7 mouse cellular contexts compared by ENCODE assay signal in genomic region chr1:132316625-132316994, GRCm38 (mm10). TPM values are rescaled to one million over a fixed set of nuclear protein-coding genes. Genes with fewer than 3 reads are reported as not detected.
DNase-seq lines count a peak whose midpoint lies in the region; ATAC-seq and TF ChIP-seq lines count a peak whose summit lies in the region.

No protein-coding gene starts in this region.

- peak overlapping the region; percentile 54 for H3K4me3 ChIP-seq in thymus, adult 2 months (ENCODE audit: control insufficient read depth, insufficient read depth, low read length)
- H3K4me3 ChIP-seq in forebrain, embryonic 14.5 days (ENCODE audit: low read depth, low read length): peak overlapping the region; percentile 71
- peak overlapping the region; percentile 58 for H3K4me3 ChIP-seq in liver, embryonic 15.5 days (replicated peaks)

- H3K4me1 ChIP-seq in thymus, adult 2 months (replicated peaks; ENCODE audit: control insufficient read depth, insufficient read depth, low read length): no peaks in the 10 kb centered on the region; the same call in 1 of the 2 replicates
- H3K4me1 ChIP-seq in forebrain, embryonic 14.5 days (ENCODE audit: control insufficient read depth, insufficient read depth, low read length): peaks cover 36% of the 10 kb centered on the region
- peaks cover 45% of the 10 kb centered on the region for H3K4me1 ChIP-seq in liver, embryonic 15.5 days (replicated peaks)

- no peaks in the 10 kb centered on the region for H3K9me3 ChIP-seq in forebrain, embryonic 14.5 days (replicated peaks; ENCODE audit: control insufficient read depth, low read length)
- no peaks in the 10 kb centered on the region for H3K9me3 ChIP-seq in liver, embryonic 15.5 days (replicated peaks)

- no peak overlapping the region for H3K27ac ChIP-seq in thymus, adult 2 months (ENCODE audit: control insufficient read depth, insufficient read depth, low read length)
- H3K27ac ChIP-seq in forebrain, embryonic 14.5 days (ENCODE audit: low read depth, low read length): peak overlapping the region; percentile 86; the same call in 1 of the 2 replicates
- 0 out of 2 replicates have a peak overlapping the region, but pooled peaks have one; percentile 1 for H3K27ac ChIP-seq in liver, embryonic 15.5 days (replicated peaks)

- no peak for DNase-seq in thymus, adult 2 months
- no peak for DNase-seq in thymus, postnatal 10 days (ENCODE audit: low spot score in 2 of 2)
- DNase-seq in forebrain, embryonic 14.5 days (ENCODE audit: low spot score): no peak
- no peak for DNase-seq in ovary, postnatal 36 days (ENCODE audit: low spot score)
- no peak for DNase-seq in urinary bladder, postnatal 36 days (ENCODE audit: low spot score in 2 of 2)
- DNase-seq in cerebellum, postnatal 36 days: no peak

- WGBS in thymus, adult 2 months: 22% methylated on average over 7 of the region's 7 CpGs
- WGBS in forebrain, embryonic 14.5 days: 7% methylated on average over 7 of the region's 7 CpGs
- 27% methylated on average over 7 of the region's 7 CpGs for WGBS in liver, embryonic 15.5 days (ENCODE audit: insufficient replicate concordance)

- no peak for ATAC-seq in forebrain, embryonic 14.5 days
- no peak for ATAC-seq in liver, embryonic 15.5 days (ENCODE audit: insufficient read depth)

- no peaks in the 10 kb centered on the region for H3K36me3 ChIP-seq in thymus, adult 2 months (ENCODE audit: control insufficient read depth, insufficient read depth, low read length)
- H3K36me3 ChIP-seq in forebrain, embryonic 14.5 days (ENCODE audit: control insufficient read depth, insufficient read depth, low read length): 0 out of 2 replicates have a peak, but pooled peaks cover 3% of the 10 kb centered on the region
- no peaks in the 10 kb centered on the region for H3K36me3 ChIP-seq in liver, embryonic 15.5 days (replicated peaks)

- peak overlapping the region; percentile 70 for H3K4me2 ChIP-seq in forebrain, embryonic 14.5 days (ENCODE audit: low read length)
- peak overlapping the region; percentile 74 for H3K4me2 ChIP-seq in liver, embryonic 15.5 days

- no peaks in the 10 kb centered on the region; the same call in 1 of the 2 replicates for H3K27me3 ChIP-seq in thymus, adult 2 months (ENCODE audit: control insufficient read depth, insufficient read depth, low read length)
- H3K27me3 ChIP-seq in forebrain, embryonic 14.5 days (replicated peaks; ENCODE audit: control insufficient read depth, insufficient read depth, low read length): no peaks in the 10 kb centered on the region
- peaks cover 67% of the 10 kb centered on the region for H3K27me3 ChIP-seq in liver, embryonic 15.5 days

- H3K9ac ChIP-seq in forebrain, embryonic 14.5 days (ENCODE audit: low read length): peak overlapping the region; percentile 78
- H3K9ac ChIP-seq in liver, embryonic 15.5 days: no peak overlapping the region

- TF ChIP-seq CTCF in thymus, adult 2 months (IDR thresholded peaks at IDR 0.05; ENCODE audit: borderline replicate concordance, control insufficient read depth, extremely low read depth, insufficient read depth, low read length, poor library complexity): no peak

- no peak for TF ChIP-seq POLR2A in thymus, adult 2 months (IDR thresholded peaks at IDR 0.05; ENCODE audit: control insufficient read depth, extremely low read depth, insufficient read depth, low read length, poor library complexity)

RNA-seq across cellular contexts. Expression of gene Nuak2, which starts 0.7 kb away (rescaled TPM):
- polyA plus RNA-seq in thymus, adult 2 months (2012; rRNA removed): 5.6 and 5.7 TPM in 2 replicates
- 18.8 and 20.1 TPM in 2 replicates for polyA plus RNA-seq in forebrain, embryonic 14.5 days (2014; fragmentation: Nextera tagmentation; extraction: Ambion mirVana)
- polyA plus RNA-seq in liver, embryonic 15.5 days (2015; fragmentation: Nextera tagmentation; extraction: Ambion mirVana): 3.1 and 3.6 TPM in 2 replicates

RNA-seq across cellular contexts. Expression of gene Klhdc8a, which starts 18.2 kb away (rescaled TPM):
- 5.5 and 6.6 TPM in 2 replicates for polyA plus RNA-seq in thymus, adult 2 months (2012; rRNA removed)
- polyA plus RNA-seq in forebrain, embryonic 14.5 days (2014; fragmentation: Nextera tagmentation; extraction: Ambion mirVana): 3.4 TPM in 2 replicates
- 0.07 and 0.08 TPM in 2 replicates for polyA plus RNA-seq in liver, embryonic 15.5 days (2015; fragmentation: Nextera tagmentation; extraction: Ambion mirVana)
